Mouse (Mus musculus) limb, embryonic 14.5 days (tissue): ENCODE measurements around the gene Hip1r. TPM values are rescaled to one million over a fixed set of nuclear protein-coding genes. Genes with fewer than 3 reads are reported as not detected.

Experiments
- ATAC-seq: fragments of 200-750 bp; cut with Nextera tagmentation; 2 replicates; pipeline ENCODE4 v1.8.0; 2017; ENCODE audit warnings: low read depth, moderate number of reproducible peaks, moderate TSS enrichment; ENCODE audit not compliant: low FRiP score
- DNase-seq: peaks from one replicate; pipeline ENCODE4 v3.0.0-alpha.2; 2015; ENCODE audit warnings: low spot score
- H3K27ac ChIP-seq: fragments of 300-500 bp; sonication (generic); replicated peaks from 2 replicates; pipeline ENCODE4 v1.5.1; 2014; ENCODE audit warnings: low read depth, mild to moderate bottlenecking, low read length, moderate library complexity, mixed read lengths
- H3K27me3 ChIP-seq: fragments of 300-500 bp; sonication (generic); 2 replicates; pipeline ENCODE4 v1.6.1; 2014; ENCODE audit warnings: low read length, mixed read lengths; ENCODE audit not compliant: control insufficient read depth, insufficient read depth
- H3K36me3 ChIP-seq: fragments of 300-500 bp; sonication (generic); 2 replicates; pipeline ENCODE4 v1.6.1; 2014; ENCODE audit warnings: mild to moderate bottlenecking, low read length, moderate library complexity, mixed read lengths; ENCODE audit not compliant: control insufficient read depth, insufficient read depth
- H3K4me1 ChIP-seq: fragments of 300-500 bp; sonication (generic); 2 replicates; pipeline ENCODE4 v1.6.1; 2014; ENCODE audit warnings: antibody characterized with exemption, low read length, mixed read lengths; ENCODE audit not compliant: control insufficient read depth, insufficient read depth
- H3K4me2 ChIP-seq: fragments of 300-500 bp; sonication (generic); replicated peaks from 2 replicates; pipeline ENCODE4 v1.6.1; 2014; ENCODE audit warnings: low read depth, mild to moderate bottlenecking, low read length, moderate library complexity; ENCODE audit not compliant: severe bottlenecking
- H3K4me3 ChIP-seq: fragments of 300-500 bp; sonication (generic); replicated peaks from 2 replicates; pipeline ENCODE4 v1.5.1; 2014; ENCODE audit warnings: low read length
- H3K9ac ChIP-seq: fragments of 300-500 bp; sonication (generic); 2 replicates; pipeline ENCODE4 v1.6.1; 2014; ENCODE audit warnings: mild to moderate bottlenecking, low read depth, low read length, moderate library complexity; ENCODE audit not compliant: severe bottlenecking
- H3K9me3 ChIP-seq: fragments of 300-500 bp; sonication (generic); 2 replicates; pipeline ENCODE4 v1.6.1; 2016; ENCODE audit warnings: low read length; ENCODE audit not compliant: control insufficient read depth
- POLR2A ChIP-seq: fragments of 200-500 bp; IDR thresholded peaks from 2 replicates; pipeline ENCODE4 v1.8.0; 2012; ENCODE audit warnings: inconsistent platforms, mild to moderate bottlenecking, moderate library complexity, borderline replicate concordance; ENCODE audit not compliant: insufficient read depth, insufficient read length; ENCODE audit errors: extremely low read depth
- WGBS: fragments of 180-500 bp; shearing (Covaris S2); extraction: QIAGEN DNeasy Blood & Tissue Kit; methylation state at CpG from one replicate; pipeline ENCODE4 v1.1.7; 2014; 5-methylcytosine and 5-hydroxymethylcytosine counted together
- polyA plus RNA-seq, 2 experiments: library from polyadenylated mRNA; depleted of rRNA in 1 of 2; stranded (reverse) in 1 of 2; unstranded in 1 of 2; fragments of >200 nt; fragmentation: Nextera tagmentation in 1 of 2; extraction: Ambion mirVana in 1 of 2; gene quantifications; 2 replicates each; pipeline versions ENCODE4 v1.2.1 to v1.2.3; 2012 to 2014

Gene Hip1r
- polyA plus RNA-seq, 2 experiments: 9.9 to 10.6 TPM

DNA sequence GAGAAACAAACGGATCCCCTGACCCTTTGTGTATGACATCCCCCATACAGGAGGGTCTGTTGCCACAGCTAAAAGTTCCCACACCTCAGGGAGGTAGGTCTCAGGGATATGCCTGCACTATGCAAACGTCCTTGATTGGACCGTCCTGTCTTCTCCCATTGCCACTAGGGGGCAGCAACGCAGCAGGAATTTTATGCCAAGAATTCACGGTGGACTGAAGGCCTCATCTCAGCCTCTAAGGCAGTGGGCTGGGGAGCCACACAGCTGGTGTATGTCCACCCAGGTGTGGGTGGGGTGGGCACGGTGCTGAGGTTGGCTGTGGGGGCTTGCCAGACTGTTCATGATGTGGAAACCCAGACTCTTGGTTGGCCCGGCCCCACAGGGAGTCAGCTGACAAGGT, 27.4 kb downstream of the Hip1r start:
- no peak overlapping the region for H3K4me3 ChIP-seq
- H3K27ac ChIP-seq: no peak overlapping the region
- DNase-seq (peak; percentile 84), ATAC-seq (peak; percentile 67)
- H3K4me2 ChIP-seq: no peak overlapping the region
- 18% methylated on average over 7 of the region's 7 CpGs for WGBS
- no peaks in the 10 kb centered on the region for H3K9me3 ChIP-seq
- H3K4me1 ChIP-seq: no peaks in the 10 kb centered on the region
- peaks cover 23% of the 10 kb centered on the region for H3K36me3 ChIP-seq
- H3K9ac ChIP-seq: no peak overlapping the region
- no peaks in the 10 kb centered on the region for H3K27me3 ChIP-seq
- no peak for TF ChIP-seq POLR2A

GRCm38 (mm10) chr5:124001274-124001673, 27.8 kb downstream of the Hip1r start:
- ATAC-seq: no peak
- no peak for TF ChIP-seq POLR2A
- Histone ChIP-seq H3K4me1 (no peaks in the 10 kb centered on the region), H3K4me2 (no peak overlapping the region), H3K9ac (no peak overlapping the region), H3K36me3 (peaks cover 28% of the 10 kb centered on the region), H3K9me3 (no peaks in the 10 kb centered on the region), H3K27me3 (no peaks in the 10 kb centered on the region), H3K4me3 (no peak overlapping the region), H3K27ac (no peak overlapping the region)
- WGBS: 68% methylated on average over 9 of the region's 9 CpGs
- no peak for DNase-seq

GRCm38 (mm10) chr5:124002876-124003275, 29.4 kb downstream of the Hip1r start:
- no peaks in the 10 kb centered on the region for H3K9me3 ChIP-seq
- 50% methylated on average over 2 of the region's 2 CpGs for WGBS
- peak overlapping the region; percentile 33; the same call in 1 of the 2 replicates for H3K27ac ChIP-seq
- no peak for TF ChIP-seq POLR2A
- H3K36me3 ChIP-seq: peaks cover 37% of the 10 kb centered on the region
- no peak for ATAC-seq
- H3K4me1 ChIP-seq: no peaks in the 10 kb centered on the region
- H3K9ac ChIP-seq: no peak overlapping the region
- no peak overlapping the region for H3K4me2 ChIP-seq
- no peak for DNase-seq
- H3K27me3 ChIP-seq: no peaks in the 10 kb centered on the region
- H3K4me3 ChIP-seq: no peak overlapping the region

DNA sequence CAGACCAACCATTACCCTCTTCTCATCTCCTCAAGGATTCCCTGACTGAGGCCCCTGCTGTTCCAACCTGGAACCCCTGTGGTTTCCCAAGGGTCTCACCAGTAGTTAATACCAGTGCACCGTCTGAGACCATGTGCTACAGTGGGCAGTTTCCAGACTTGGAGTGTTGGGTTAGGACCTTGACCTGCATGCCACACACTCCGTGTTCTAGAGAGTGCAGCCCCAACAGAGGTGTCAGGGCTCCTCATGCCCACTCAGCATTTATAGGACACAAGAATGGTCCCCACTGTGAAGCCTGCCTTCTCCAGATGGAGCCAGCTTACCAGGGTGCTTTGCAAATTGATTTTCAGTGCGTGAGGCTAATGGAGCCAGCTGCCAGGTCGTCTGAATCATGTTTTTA, 29.9 kb downstream of the Hip1r start:
- no peak for TF ChIP-seq POLR2A
- Histone ChIP-seq H3K36me3 (peaks cover 42% of the 10 kb centered on the region), H3K27ac (peak overlapping the region; percentile 33; the same call in 1 of the 2 replicates), H3K4me1 (no peaks in the 10 kb centered on the region), H3K4me2 (no peak overlapping the region), H3K4me3 (no peak overlapping the region), H3K9me3 (no peaks in the 10 kb centered on the region), H3K9ac (no peak overlapping the region), H3K27me3 (no peaks in the 10 kb centered on the region)
- DNase-seq (no peak), ATAC-seq (no peak)
- 70% methylated on average over 4 of the region's 4 CpGs for WGBS

- no peaks in the 10 kb centered on the region for H3K27me3 ChIP-seq
- no peak overlapping the region for H3K9ac ChIP-seq
- H3K9me3 ChIP-seq: no peaks in the 10 kb centered on the region
- no peak overlapping the region for H3K4me2 ChIP-seq
- H3K36me3 ChIP-seq: peaks cover 54% of the 10 kb centered on the region
- no peak for TF ChIP-seq POLR2A
- DNase-seq (no peak), ATAC-seq (no peak)
- WGBS: 88% methylated on average over 17 of the region's 17 CpGs
- no peak overlapping the region for H3K27ac ChIP-seq
- no peaks in the 10 kb centered on the region for H3K4me1 ChIP-seq
- H3K4me3 ChIP-seq: no peak overlapping the region
Measured at GRCm38 (mm10) chr5:124004356-124005150, 31.1 kb downstream of the Hip1r start.
